Mouse (Mus musculus) mouse trophoblast stem cell (cell line): ENCODE results near the gene Olfr731.

Source experiments
- in situ Hi-C, 2 experiments: fragments of 300-500 bp; cut with MseI, MboI; formaldehyde crosslinking; loops; 2 replicates in 1 of 2; 3 replicates in 1 of 2; pipeline ENCODE4 v1.15.1; 2025

Gene Olfr731

DNA sequence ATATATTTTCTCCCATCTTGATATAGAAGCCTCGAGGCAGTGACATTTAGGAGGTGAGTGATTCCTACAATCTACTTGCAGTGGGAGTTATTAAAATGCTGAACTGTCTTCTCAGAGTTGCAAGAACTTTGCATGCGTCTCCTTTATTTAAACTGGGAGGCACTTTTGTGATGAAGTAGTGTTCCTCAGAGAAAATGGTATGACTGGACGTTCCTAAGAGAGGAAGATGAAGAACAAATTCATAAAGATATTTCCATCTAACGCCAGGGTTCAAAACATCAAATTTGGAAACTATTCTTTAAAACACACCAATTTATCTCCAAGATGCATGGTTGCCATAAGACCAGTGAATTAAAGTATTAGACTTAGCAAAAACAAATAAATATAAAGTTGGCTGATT lies at the start of gene Olfr731:
Olfr731 (minus strand) TSS at position 101 of the 400 bp plus-strand sequence.
- in situ Hi-C loops = no loop called here

DNA sequence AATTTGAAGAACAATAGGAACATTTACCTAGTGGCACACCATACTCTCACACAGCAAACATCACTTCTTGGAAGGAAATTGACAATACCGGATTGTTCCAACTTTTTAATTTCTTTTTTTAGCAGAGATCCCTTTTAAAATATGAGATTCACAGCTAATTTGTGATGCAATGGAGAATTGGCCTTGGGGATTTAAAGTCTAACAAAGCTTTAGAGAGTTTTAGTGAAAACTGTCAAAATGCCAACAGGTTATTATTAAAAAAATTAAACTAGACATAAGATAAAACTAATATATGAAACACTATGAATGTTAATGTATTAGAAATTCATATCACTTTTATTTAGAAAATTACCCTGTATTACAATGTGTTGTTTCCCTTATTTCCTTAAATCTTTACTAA lies 42.4 kb upstream of the Olfr731 start, which contains the start of gene Olfr732:
Olfr732 (minus strand) TSS at position 101 of the 400 bp plus-strand sequence.
- in situ Hi-C loops = no loop called here

DNA sequence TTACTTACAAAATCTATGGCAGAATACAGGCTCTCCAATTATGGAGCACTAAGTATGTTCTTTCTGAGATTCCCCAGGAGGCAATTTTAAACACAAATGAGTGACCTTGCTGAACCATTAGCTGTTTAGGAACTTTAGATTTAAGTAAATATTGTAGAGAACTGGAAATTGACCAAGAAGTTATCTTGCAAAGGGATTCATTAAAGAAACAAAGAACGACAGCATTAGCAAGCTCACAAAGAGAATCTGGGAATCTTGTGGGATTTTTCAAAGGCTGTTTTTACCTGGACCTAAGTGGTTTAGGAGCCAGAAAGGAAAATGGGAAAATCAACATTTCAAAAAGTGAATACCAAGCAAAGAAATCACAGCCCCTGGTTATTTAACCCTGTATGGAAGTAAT lies 53.6 kb downstream of the Olfr731 start, which contains the start of gene Olfr730:
Olfr730 (minus strand) TSS at position 101 of the 400 bp plus-strand sequence.
- in situ Hi-C loops = no loop called here
